Mouse (Mus musculus) skeletal muscle tissue, postnatal 0 days (tissue): Measurements from ENCODE around the gene Cenpo. TPM values are rescaled to one million over a fixed set of nuclear protein-coding genes. Genes with fewer than 3 reads are reported as not detected.

Experiments used
- polyA plus RNA-seq: library from polyadenylated mRNA; unstranded; fragments of >200 nt; fragmentation: Nextera tagmentation; extraction: Ambion mirVana; gene quantifications from 2 replicates; pipeline ENCODE4 v1.2.1, GENCODE M21; 2015

Gene Cenpo
- 2.5 and 3.2 TPM in 2 replicates for polyA plus RNA-seq

DNA sequence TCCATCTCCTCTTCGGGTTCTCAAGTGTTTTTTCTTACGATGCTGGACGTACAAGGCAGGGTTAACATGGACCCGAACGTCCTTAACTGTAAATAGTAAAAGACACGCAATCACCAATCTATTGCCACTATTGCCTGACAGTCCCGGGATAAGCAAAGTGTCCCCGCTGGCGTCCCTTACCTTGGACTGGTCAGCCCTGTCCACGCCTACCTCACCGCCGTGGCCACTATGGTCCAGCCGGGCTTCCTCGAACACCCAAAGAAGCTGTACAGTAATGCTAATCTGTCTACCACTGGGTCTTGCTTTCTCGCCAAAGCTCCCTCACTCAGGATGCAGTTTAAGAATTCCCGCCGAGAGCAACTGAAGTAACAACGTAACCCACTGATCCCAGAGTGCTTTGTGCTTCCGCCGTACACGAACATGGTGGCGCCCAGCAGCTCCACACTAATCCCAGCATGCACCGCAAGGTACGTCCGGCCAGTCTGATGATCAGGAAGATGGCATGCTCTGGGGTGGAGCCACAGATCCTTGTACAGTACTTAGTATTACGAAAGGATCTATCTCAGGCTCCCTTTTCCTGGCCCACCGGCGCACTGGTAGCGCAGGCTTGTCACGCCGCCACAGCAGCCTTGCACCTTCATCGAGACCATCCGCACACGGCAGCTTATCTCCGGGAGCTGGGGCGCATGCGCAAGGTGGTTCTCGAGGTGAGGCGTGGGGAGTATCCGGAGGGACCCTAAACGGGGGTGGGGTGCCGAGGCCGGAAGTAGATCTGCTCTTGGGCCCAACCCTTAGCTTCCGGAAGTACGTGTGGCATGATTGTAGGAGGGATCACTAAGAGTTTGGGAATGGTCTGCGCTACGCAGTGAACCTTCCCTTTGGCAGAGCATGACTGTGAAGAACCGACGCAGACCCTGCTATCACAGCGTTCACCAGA is at the start of gene Cenpo, which contains the start of gene Ptrhd1:
Gene Cenpo, minus strand, starts transcription at position 723 of the 937 bp plus-strand sequence.
Gene Ptrhd1, plus strand, starts transcription at position 456 of the 937 bp plus-strand sequence.

Other genes starting within 250 kb of the Cenpo start
- gene Efr3b, start 195.4 kb downstream of the Cenpo start, polyA plus RNA-seq: 1.5 and 1.7 TPM in 2 replicates
- 4.6 and 5.2 TPM in 2 replicates for gene Dnajc27, start 151.7 kb downstream of the Cenpo start, polyA plus RNA-seq
- gene Adcy3, start 101.2 kb downstream of the Cenpo start, polyA plus RNA-seq: 2.1 and 3.0 TPM in 2 replicates
- gene Ptrhd1, start 267 bp downstream of the Cenpo start, polyA plus RNA-seq: 4.6 and 5.2 TPM in 2 replicates
- 8.8 and 10.1 TPM in 2 replicates for gene Ncoa1, start 242.9 kb upstream of the Cenpo start, polyA plus RNA-seq